Mouse (Mus musculus) midbrain, embryonic 10.5 days (tissue): ENCODE measurements at regions not wholly inside any gene's neighbourhood (a gene's known extent, or its start where the extent isn't known, plus 50 kb on each side); places are given as distances from the start of the nearest gene placed in this dataset.

ENCODE experiments used
- DNase-seq: peaks from one replicate; pipeline ENCODE4 v3.0.0-alpha.2; 2017; ENCODE audit warnings: low spot score
- H3K27ac ChIP-seq: fragments of 300-500 bp; sonication (generic); replicated peaks from 2 replicates; pipeline ENCODE4 v1.5.1; 2016; ENCODE audit warnings: mild to moderate bottlenecking
- H3K27me3 ChIP-seq: fragments of 300-500 bp; sonication (generic); 2 replicates; pipeline ENCODE4 v1.6.1; 2016; ENCODE audit warnings: low read depth, mild to moderate bottlenecking; ENCODE audit not compliant: poor library complexity, severe bottlenecking
- H3K36me3 ChIP-seq: fragments of 300-500 bp; sonication (generic); 2 replicates; pipeline ENCODE4 v1.6.1; 2016; ENCODE audit warnings: mild to moderate bottlenecking, moderate library complexity
- H3K4me1 ChIP-seq: fragments of 300-500 bp; sonication (generic); 2 replicates; pipeline ENCODE4 v1.6.1; 2016
- H3K4me3 ChIP-seq: fragments of 300-500 bp; sonication (generic); 2 replicates; pipeline ENCODE4 v1.5.1; 2016; ENCODE audit warnings: mild to moderate bottlenecking, moderate library complexity
- H3K9me3 ChIP-seq: fragments of 300-500 bp; sonication (generic); replicated peaks from 2 replicates; pipeline ENCODE4 v1.6.1; 2016; ENCODE audit warnings: mild to moderate bottlenecking
- WGBS: fragments of 180-500 bp; shearing (Covaris S2); methylation state at CpG from one replicate; pipeline ENCODE4 v1.1.7; 2016; 5-methylcytosine and 5-hydroxymethylcytosine counted together

- no peaks in the 10 kb centered on the region for H3K9me3 ChIP-seq
- H3K36me3 ChIP-seq = no peaks in the 10 kb centered on the region
- no peak for DNase-seq
- H3K27ac ChIP-seq = 0 out of 2 replicates have a peak overlapping the region, but pooled peaks have one; percentile 75
- no peaks in the 10 kb centered on the region for H3K27me3 ChIP-seq
- no peak overlapping the region for H3K4me3 ChIP-seq
- H3K4me1 ChIP-seq = peaks cover 39% of the 10 kb centered on the region
- 78% methylated on average over 10 of the region's 10 CpGs for WGBS
Measured at GRCm38 (mm10) chr6:133983804-133984514, 51.5 kb upstream of the Etv6 start.

- Histone ChIP-seq H3K4me3 (no peak overlapping the region), H3K9me3 (no peaks in the 10 kb centered on the region), H3K4me1 (peaks cover 41% of the 10 kb centered on the region), H3K27ac (peak overlapping the region; percentile 75), H3K36me3 (no peaks in the 10 kb centered on the region), H3K27me3 (no peaks in the 10 kb centered on the region)
- DNase-seq = peak; percentile 21
- WGBS = 44% methylated on average over 16 of the region's 16 CpGs
Measured at GRCm38 (mm10) chr6:133984666-133985355, 50.7 kb upstream of the Etv6 start.
